Mouse (Mus musculus): Measurements from ENCODE around the gene 9430097D07Rik.

- TF ChIP-seq CTCF (IDR thresholded peaks at IDR 0.05; ENCODE audit: control insufficient read depth, insufficient read depth, insufficient read length) (no peak), MYOG (IDR thresholded peaks at IDR 0.05; ENCODE audit: control insufficient read depth, extremely low read depth, insufficient read length) (no peak), USF1 (IDR thresholded peaks at IDR 0.05; ENCODE audit: low read depth) (no peak)
Observed at GRCm38 (mm10) chr2:32553592-32554148, 21.8 kb downstream of the 9430097D07Rik start.

Data from C2C12 (cell line).